Mouse (Mus musculus) thymus, adult 2 months (tissue): ENCODE results near the gene Yjefn3. TPM values are rescaled to one million over a fixed set of nuclear protein-coding genes. Genes with fewer than 3 reads are reported as not detected.

Source experiments
- DNase-seq: peaks from one replicate; pipeline ENCODE4 v3.0.0; 2021
- H3K27ac ChIP-seq: fragments of 200-500 bp; 2 replicates; pipeline ENCODE4 v1.5.1; 2012; ENCODE audit warnings: low read length, control low read depth; ENCODE audit not compliant: control insufficient read depth, insufficient read depth
- H3K27me3 ChIP-seq: fragments of 200-500 bp; 2 replicates; pipeline ENCODE4 v1.6.1; 2012; ENCODE audit warnings: mild to moderate bottlenecking, low read length, moderate library complexity, mixed read lengths; ENCODE audit not compliant: control insufficient read depth, insufficient read depth
- H3K36me3 ChIP-seq: fragments of 200-500 bp; 2 replicates; pipeline ENCODE4 v1.6.1; 2012; ENCODE audit warnings: mild to moderate bottlenecking, low read length, moderate library complexity; ENCODE audit not compliant: control insufficient read depth, insufficient read depth
- H3K4me1 ChIP-seq: fragments of 200-500 bp; replicated peaks from 2 replicates; pipeline ENCODE4 v1.6.1; 2012; ENCODE audit warnings: low read length; ENCODE audit not compliant: control insufficient read depth, insufficient read depth
- H3K4me3 ChIP-seq: fragments of 200-500 bp; 2 replicates; pipeline ENCODE4 v1.5.1; 2012; ENCODE audit warnings: mild to moderate bottlenecking, low read length, control low read depth, moderate library complexity; ENCODE audit not compliant: control insufficient read depth, insufficient read depth
- CTCF ChIP-seq: fragments of 200-500 bp; IDR thresholded peaks from 2 replicates; pipeline ENCODE4 v1.5.1; 2012; ENCODE audit warnings: mild to moderate bottlenecking, control low read depth, low read length, moderate library complexity, borderline replicate concordance; ENCODE audit not compliant: control insufficient read depth, poor library complexity, insufficient read depth; ENCODE audit errors: extremely low read depth
- POLR2A ChIP-seq: fragments of 200-500 bp; IDR thresholded peaks from 2 replicates; pipeline ENCODE4 v1.6.1; 2012; ENCODE audit warnings: mild to moderate bottlenecking, low read length, control low read depth, moderate library complexity; ENCODE audit not compliant: control insufficient read depth, poor library complexity, insufficient read depth; ENCODE audit errors: extremely low read depth
- WGBS: fragments of 180-500 bp; shearing (Covaris S2); methylation state at CpG from one replicate; pipeline ENCODE4 v1.1.7; 2018; 5-methylcytosine and 5-hydroxymethylcytosine counted together
- polyA plus RNA-seq: library from polyadenylated mRNA; depleted of rRNA; stranded (reverse); fragments of >200 nt; gene quantifications from 2 replicates; pipeline ENCODE4 v1.2.3, GENCODE M21; 2012

Yjefn3 gene
- polyA plus RNA-seq, 1 experiment, result 11.7 TPM

GRCm38 (mm10) chr8:69912478-69913074 is 10.1 kb upstream of the Yjefn3 start:
- Histone ChIP-seq H3K27me3 (no peaks in the 10 kb centered on the region), H3K36me3 (peaks cover 70% of the 10 kb centered on the region), H3K4me1 (no peaks in the 10 kb centered on the region), H3K4me3 (no peak overlapping the region), H3K27ac (no peak overlapping the region)
- no peak for DNase-seq
- WGBS, result 95% methylated on average over 12 of the region's 12 CpGs
- TF ChIP-seq CTCF, result no peak
- TF ChIP-seq POLR2A, result no peak

- TF ChIP-seq CTCF (no peak), POLR2A (no peak)
- Histone ChIP-seq H3K27ac (no peak overlapping the region), H3K4me3 (no peak overlapping the region), H3K36me3 (peaks cover 70% of the 10 kb centered on the region), H3K27me3 (no peaks in the 10 kb centered on the region), H3K4me1 (no peaks in the 10 kb centered on the region)
- no peak for DNase-seq
- 95% methylated on average over 13 of the region's 13 CpGs for WGBS
Observed at GRCm38 (mm10) chr8:69911917-69912316, 9.4 kb upstream of the Yjefn3 start.

- H3K4me1 ChIP-seq, result no peaks in the 10 kb centered on the region
- 92% methylated on average over 2 of the region's 2 CpGs for WGBS
- no peak overlapping the region for H3K27ac ChIP-seq
- TF ChIP-seq CTCF (no peak), POLR2A (no peak)
- DNase-seq, result no peak
- no peak overlapping the region for H3K4me3 ChIP-seq
- peaks cover 37% of the 10 kb centered on the region for H3K36me3 ChIP-seq
- no peaks in the 10 kb centered on the region for H3K27me3 ChIP-seq
Observed at GRCm38 (mm10) chr8:69907106-69907505, 4.6 kb upstream of the Yjefn3 start.

GRCm38 (mm10) chr8:69906260-69906659 is 3.7 kb upstream of the Yjefn3 start:
- Histone ChIP-seq H3K27me3 (no peaks in the 10 kb centered on the region), H3K36me3 (peaks cover 29% of the 10 kb centered on the region), H3K4me3 (no peak overlapping the region), H3K27ac (no peak overlapping the region), H3K4me1 (no peaks in the 10 kb centered on the region)
- TF ChIP-seq POLR2A (no peak), CTCF (no peak)
- no peak for DNase-seq
- WGBS, result 95% methylated on average over 2 of the region's 2 CpGs

GRCm38 (mm10) chr8:69904096-69904495 is 1.6 kb upstream of the Yjefn3 start:
- peaks cover 2% of the 10 kb centered on the region for H3K4me1 ChIP-seq
- 93% methylated on average over 8 of the region's 8 CpGs for WGBS

GRCm38 (mm10) chr8:69903063-69903542 is 591 bp upstream of the Yjefn3 start:
- under 1% methylated on average over 45 of the region's 45 CpGs for WGBS
- Histone ChIP-seq H3K4me1 (peaks cover 2% of the 10 kb centered on the region), H3K27ac (peak overlapping the region; percentile 26), H3K4me3 (peak overlapping the region; percentile 87), H3K36me3 (no peaks in the 10 kb centered on the region; the same call in 1 of the 2 replicates), H3K27me3 (no peaks in the 10 kb centered on the region)
- TF ChIP-seq CTCF (0 out of 2 replicates have a peak, but pooled peaks have one; percentile 51), POLR2A (peak; percentile 84)
- DNase-seq, result peak; percentile 98

More at GRCm38 (mm10) chr8:69904096-69904495, 1.6 kb upstream of the Yjefn3 start:
- no peak overlapping the region for H3K4me3 ChIP-seq
- no peak overlapping the region for H3K27ac ChIP-seq
- TF ChIP-seq POLR2A (no peak), CTCF (no peak)
- no peak for DNase-seq
- peaks cover 9% of the 10 kb centered on the region; the same call in 1 of the 2 replicates for H3K36me3 ChIP-seq
- no peaks in the 10 kb centered on the region for H3K27me3 ChIP-seq
